Mouse (Mus musculus) MEL (cell line): ENCODE results near the gene Babam1. TPM values are rescaled to one million over a fixed set of nuclear protein-coding genes. Genes with fewer than 3 reads are reported as not detected.
A peak's percentile ranks its signal among the peaks of the same experiment; 100 is the strongest.

Experiments
- DNase-seq: peaks from one replicate; pipeline ENCODE4 v3.0.0; 2011; ENCODE audit warnings: low read depth, low spot score
- H3K27ac ChIP-seq: 2 replicates; pipeline ENCODE4 v1.5.1; 2012; ENCODE audit warnings: low read depth, mild to moderate bottlenecking, control low read depth, low read length, moderate library complexity; ENCODE audit not compliant: control insufficient read depth
- H3K27me3 ChIP-seq, 2 experiments: fragments of 150-350 bp in 1 of 2; sonication (generic) in 1 of 2; 2 replicates each; pipeline ENCODE4 v1.6.1; 2012; ENCODE audit warnings: low read length in 2 of 2, mild to moderate bottlenecking in 2 of 2, improper control_type of control experiment in 1 of 2, moderate library complexity in 1 of 2; ENCODE audit not compliant: insufficient read depth in 2 of 2, control insufficient read depth in 1 of 2
- H3K36me3 ChIP-seq, 2 experiments: 2 replicates each; pipeline ENCODE4 v1.6.1; 2012 to 2014; ENCODE audit warnings: low read length in 2 of 2, improper control_type of control experiment in 1 of 2, inconsistent platforms in 1 of 2, mild to moderate bottlenecking in 1 of 2; ENCODE audit not compliant: insufficient read depth in 2 of 2, control insufficient read depth in 1 of 2
- H3K4me1 ChIP-seq, 2 experiments: fragments of 150-350 bp in 1 of 2; sonication (generic) in 1 of 2; 2 replicates each; pipeline ENCODE4 v1.6.1; 2012; ENCODE audit warnings: low read length in 2 of 2, improper control_type of control experiment in 1 of 2, mild to moderate bottlenecking in 1 of 2; ENCODE audit not compliant: insufficient read depth in 2 of 2, control insufficient read depth in 1 of 2
- H3K4me3 ChIP-seq, 2 experiments: fragments of 150-350 bp in 1 of 2; sonication (generic) in 1 of 2; 2 replicates each; pipeline ENCODE4 v1.5.1; 2012; ENCODE audit warnings: low read depth in 2 of 2, low read length in 2 of 2, mild to moderate bottlenecking in 2 of 2, moderate library complexity in 2 of 2, control low read depth in 1 of 2, improper control_type of control experiment in 1 of 2; ENCODE audit not compliant: control insufficient read depth in 1 of 2, insufficient read depth in 1 of 2
- H3K79me2 ChIP-seq: 2 replicates; pipeline ENCODE4 v1.6.1; 2012; ENCODE audit warnings: mild to moderate bottlenecking, low read length, moderate library complexity; ENCODE audit not compliant: control insufficient read depth, poor library complexity, insufficient read depth
- H3K9ac ChIP-seq: 2 replicates; pipeline ENCODE4 v1.6.1; 2012; ENCODE audit warnings: low read depth, mild to moderate bottlenecking, control low read depth, low read length, moderate library complexity; ENCODE audit not compliant: control insufficient read depth, poor library complexity, severe bottlenecking
- H3K9me3 ChIP-seq: fragments of 150-350 bp; sonication (generic); replicated peaks from 2 replicates; pipeline ENCODE4 v1.6.1; 2012; ENCODE audit warnings: mild to moderate bottlenecking, low read length, improper control_type of control experiment, moderate library complexity; ENCODE audit not compliant: insufficient read depth
- CTCF ChIP-seq, 3 experiments: IDR thresholded peaks in 2 of 3; conservative IDR thresholded peaks in 1 of 3; 2 replicates each; pipeline ENCODE4 v1.5.1; 2011 to 2012; ENCODE audit warnings: low read length in 3 of 3, low read depth in 2 of 3, mild to moderate bottlenecking in 2 of 3, improper control_type of control experiment in 1 of 3, inconsistent platforms in 1 of 3, mixed read lengths in 1 of 3, moderate library complexity in 1 of 3; ENCODE audit not compliant: control insufficient read depth in 1 of 3, insufficient read depth in 1 of 3, poor library complexity in 1 of 3, severe bottlenecking in 1 of 3
- E2F4 ChIP-seq: IDR thresholded peaks from 2 replicates; pipeline ENCODE4 v1.6.1; 2011; ENCODE audit warnings: low read depth, low read length, improper control_type of control experiment, borderline replicate concordance
- ELF1 ChIP-seq: IDR thresholded peaks from 2 replicates; pipeline ENCODE4 v1.6.1; 2014; ENCODE audit warnings: low read depth, mild to moderate bottlenecking, inconsistent platforms, low read length, improper control_type of control experiment, moderate library complexity
- GATA1 ChIP-seq: IDR thresholded peaks from 2 replicates; pipeline ENCODE4 v1.6.1; 2011; ENCODE audit warnings: low read depth, low read length, improper control_type of control experiment
- HCFC1 ChIP-seq: IDR thresholded peaks from 2 replicates; pipeline ENCODE4 v1.6.1; 2012; ENCODE audit warnings: low read depth, mild to moderate bottlenecking, inconsistent platforms, low read length, improper control_type of control experiment, moderate library complexity
- JUND ChIP-seq: IDR thresholded peaks from 2 replicates; pipeline ENCODE4 v1.6.1; 2011; ENCODE audit warnings: low read depth, mild to moderate bottlenecking, improper control_type of control experiment, low read length
- MAFK ChIP-seq: IDR thresholded peaks from 2 replicates; pipeline ENCODE4 v1.6.1; 2011; ENCODE audit warnings: low read depth, mild to moderate bottlenecking, low read length, improper control_type of control experiment, borderline replicate concordance
- MXI1 ChIP-seq: IDR thresholded peaks from 2 replicates; pipeline ENCODE4 v1.6.1; 2011; ENCODE audit warnings: mild to moderate bottlenecking, low read depth, low read length, improper control_type of control experiment
- MYC ChIP-seq: IDR thresholded peaks from 2 replicates; pipeline ENCODE4 v1.6.1; 2011; ENCODE audit warnings: low read depth, mild to moderate bottlenecking, low read length, improper control_type of control experiment, moderate library complexity
- POLR2A ChIP-seq, 2 experiments: IDR thresholded peaks; 2 replicates each; pipeline ENCODE4 v1.6.1; 2011 to 2012; ENCODE audit warnings: low read length in 2 of 2, mild to moderate bottlenecking in 2 of 2, control low read depth in 1 of 2, improper control_type of control experiment in 1 of 2, low read depth in 1 of 2, moderate library complexity in 1 of 2; ENCODE audit not compliant: control insufficient read depth in 1 of 2, insufficient read depth in 1 of 2, poor library complexity in 1 of 2
- SIN3A ChIP-seq: IDR thresholded peaks from 2 replicates; pipeline ENCODE4 v1.6.1; 2012; ENCODE audit warnings: low read length, improper control_type of control experiment, inconsistent platforms
- TCF12 ChIP-seq: IDR thresholded peaks from 2 replicates; pipeline ENCODE4 v1.6.1; 2014; ENCODE audit warnings: low read depth, mild to moderate bottlenecking, inconsistent platforms, low read length, improper control_type of control experiment, moderate library complexity
- UBTF ChIP-seq: IDR thresholded peaks from 2 replicates; pipeline ENCODE4 v1.6.1; 2012; ENCODE audit warnings: low read depth, mild to moderate bottlenecking, inconsistent platforms, low read length, improper control_type of control experiment, moderate library complexity, borderline replicate concordance; ENCODE audit not compliant: insufficient read depth
- ZKSCAN1 ChIP-seq: IDR thresholded peaks from 2 replicates; pipeline ENCODE4 v1.6.1; 2012; ENCODE audit warnings: low read depth, mild to moderate bottlenecking, inconsistent platforms, low read length, improper control_type of control experiment, moderate library complexity
- polyA plus RNA-seq, 2 experiments: library from polyadenylated mRNA; stranded (reverse) in 1 of 2; unstranded in 1 of 2; fragments of >175 nt in 1 of 2; fragments of >200 nt in 1 of 2; gene quantifications; 2 replicates each; pipeline versions ENCODE4 v1.2.1 to v1.2.4; 2012; ENCODE audit warnings: low replicate concordance in 2 of 2, low read depth in 1 of 2; ENCODE audit not compliant: insufficient read length in 2 of 2, insufficient read depth in 1 of 2, missing spikeins in 1 of 2
- total RNA-seq: library from RNA; depleted of rRNA; stranded (reverse); fragments of 300-350 nt; gene quantifications from 2 replicates; pipeline ENCODE4 v1.2.3, GENCODE M21; 2012

The Babam1 gene
- total and polyA plus RNA-seq, 3 experiments = 54.5 to 132 TPM; not detected in 1

DNA sequence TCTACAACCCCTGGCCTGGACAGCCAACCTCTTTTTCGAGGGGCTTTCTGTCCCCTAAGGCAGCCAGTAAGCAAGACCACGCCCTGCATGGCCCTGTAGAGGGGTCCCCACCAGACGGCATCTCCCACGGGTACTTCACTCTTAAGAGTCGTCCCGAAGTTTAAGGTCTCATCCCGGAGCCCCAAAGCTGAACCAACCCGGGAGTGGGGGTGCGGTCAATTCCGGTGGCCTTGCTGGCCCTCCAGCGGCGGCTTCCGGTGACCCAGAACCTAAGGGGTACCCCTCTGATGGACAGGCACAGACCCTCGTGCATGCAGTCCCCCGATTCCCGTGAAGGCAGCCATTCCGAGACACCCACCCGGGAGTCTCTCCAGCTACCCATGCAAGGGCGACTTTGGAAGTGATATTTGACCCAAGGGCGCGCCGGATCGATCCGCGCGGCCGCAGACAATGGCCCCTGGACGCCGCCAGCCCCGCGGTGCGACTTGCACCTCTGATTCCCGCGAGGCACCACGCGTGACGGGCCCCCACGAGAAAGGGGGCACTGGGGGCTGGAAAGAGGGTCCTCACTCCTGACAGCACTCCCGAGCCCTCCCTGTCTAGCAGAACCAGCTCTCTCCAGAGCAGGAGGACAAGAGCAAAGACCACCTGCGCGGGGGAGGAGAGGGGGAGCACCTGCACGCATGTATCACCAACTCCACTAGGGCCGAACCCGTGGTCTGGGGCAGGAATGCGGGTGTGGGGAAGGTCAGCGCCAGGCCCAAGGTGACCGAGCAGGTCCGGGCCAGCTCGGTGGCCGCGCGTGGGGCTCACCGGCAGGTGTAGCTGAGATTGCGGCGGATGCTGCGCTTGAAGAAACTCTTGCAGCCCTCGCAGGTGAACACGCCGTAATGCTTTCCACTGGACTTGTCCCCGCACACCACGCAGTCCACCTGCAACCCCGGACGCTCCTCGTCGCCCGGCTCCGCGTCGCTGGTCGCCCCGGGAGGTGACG is 16.2 kb upstream of the Babam1 start (continued):
- TF ChIP-seq JUND = no peak

DNA sequence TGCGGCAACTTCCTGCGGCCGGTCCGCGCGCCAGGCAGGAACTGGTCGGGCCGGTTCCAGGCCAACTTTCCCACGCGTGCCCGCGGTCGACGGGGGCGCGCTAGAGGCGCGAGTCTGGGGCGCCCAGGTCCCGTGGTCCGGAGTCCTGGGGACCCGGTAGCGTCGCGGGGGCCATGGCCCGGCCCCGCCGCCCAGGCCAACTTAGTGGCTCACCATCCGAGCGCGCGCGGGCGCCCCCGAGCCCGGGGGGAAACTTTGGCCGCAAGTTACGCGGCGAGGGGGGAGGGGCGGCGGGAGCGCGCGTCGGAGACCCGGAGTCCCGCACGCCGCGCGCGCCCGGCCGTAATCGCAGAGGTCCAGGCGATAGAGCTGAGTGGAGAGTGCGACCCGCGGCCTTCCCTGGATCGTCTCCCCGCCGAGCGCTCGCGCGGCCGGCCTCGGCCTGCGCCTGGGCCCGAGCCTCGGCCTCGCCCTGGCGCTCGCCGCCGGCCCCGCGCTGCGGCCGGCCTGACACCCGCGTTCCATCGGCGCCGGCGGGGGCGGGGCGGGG is 15.2 kb upstream of the Babam1 start, which contains the start of gene Nr2f6:
Gene Nr2f6, minus strand, starts transcription at position 540 of the 550 bp plus-strand sequence.
- Histone ChIP-seq H3K36me3 (no peaks in the 10 kb centered on the region; a peak in 1 of 4 replicates), H3K9ac (peak within 1 kb of the TSS; percentile 95), H3K27me3 (no peaks in the 10 kb centered on the region), H3K4me3 (peak within 1 kb of the TSS; percentile 84 to 91), H3K27ac (peak within 1 kb of the TSS; percentile 40), H3K79me2 (peaks cover 10% of the 10 kb centered on the region), H3K4me1 (peaks cover 0 to 8% of the 10 kb centered on the region in 2 experiments; a peak in 2 of 4 replicates), H3K9me3 (no peaks in the 10 kb centered on the region)
- no peak for TF ChIP-seq ZKSCAN1
- TF ChIP-seq TCF12 = no peak
- TF ChIP-seq POLR2A (IDR thresholded peaks at IDR 0.05; ENCODE audit: control insufficient read depth in 1 of 2, insufficient read depth in 1 of 2, low read depth in 1 of 2, low read length in 2 of 2, poor library complexity in 1 of 2) = peak in 1 of 2 experiments; percentile 25; a peak in 1 of 4 replicates
- TF ChIP-seq SIN3A = peak; percentile 46; the same call in 1 of the 2 replicates
- TF ChIP-seq GATA1 = no peak
- peak; percentile 97 for TF ChIP-seq UBTF
- no peak for TF ChIP-seq HCFC1
- TF ChIP-seq ELF1 = no peak
- TF ChIP-seq CTCF (IDR thresholded peaks at IDR 0.05 in 2 of 3, conservative IDR thresholded peaks at IDR 0.05 in 1 of 3; ENCODE audit: control insufficient read depth in 1 of 3, insufficient read depth in 1 of 3, low read depth in 2 of 3, low read length in 3 of 3, poor library complexity in 1 of 3, severe bottlenecking in 1 of 3) = no peak
- TF ChIP-seq MXI1 = peak; percentile 24; the same call in 1 of the 2 replicates
- no peak for TF ChIP-seq MYC
- TF ChIP-seq MAFK = no peak
- no peak; the same call in 1 of the 2 replicates for TF ChIP-seq E2F4
- peak; percentile 61 for DNase-seq
